Mouse (Mus musculus): ENCODE measurements around the gene Suds3.

DNA sequence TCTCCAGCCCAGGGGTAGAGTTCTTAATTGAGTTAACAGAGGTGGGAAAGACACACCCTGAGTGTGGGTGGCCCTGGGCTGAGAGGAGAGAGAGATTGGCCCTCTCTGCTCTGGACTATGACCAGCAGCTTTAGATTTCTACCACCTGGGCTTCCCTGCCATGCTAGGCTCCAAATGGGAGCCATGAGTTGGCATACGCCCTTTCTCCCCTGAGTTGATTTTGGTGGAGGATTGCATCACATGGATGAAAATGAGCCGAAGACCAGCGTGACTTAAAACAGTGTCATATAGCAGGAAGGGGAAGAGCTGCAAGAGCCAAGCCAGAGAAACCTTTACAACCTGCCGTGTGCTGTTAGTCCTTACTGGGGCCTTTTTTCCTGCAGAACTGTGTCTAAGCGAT lies 48.6 kb upstream of the Suds3 start:
- TF ChIP-seq POLR2A (IDR thresholded peaks at IDR 0.05; ENCODE audit: borderline replicate concordance, extremely low read depth, low read depth, low read length): no peak
- TF ChIP-seq CTCF (IDR thresholded peaks at IDR 0.05; ENCODE audit: insufficient read depth, low read length): no peak

Data from lung, adult 2 months (tissue).